Mouse (Mus musculus) layer of hippocampus, postnatal 36 days (tissue): Measurements from ENCODE around the gene Ahnak. TPM values are rescaled to one million over a fixed set of nuclear protein-coding genes. Genes with fewer than 3 reads are reported as not detected.
"Not testable (repeated sequence)": the region's sequence is repeated elsewhere in the genome, so short reads cannot be mapped to it uniquely, and the experiment has no call there.

Experiments used
- DNase-seq, 2 experiments: peaks; one replicate each; pipeline ENCODE4 v3.0.0; 2022
- total RNA-seq, 2 experiments: library from RNA; stranded (reverse); gene quantifications; 2 replicates each; pipeline ENCODE4 v1.2.3; 2021

Gene Ahnak
- total RNA-seq, 2 experiments from 2014 or later, result 14.5 to 24.0 TPM

DNA sequence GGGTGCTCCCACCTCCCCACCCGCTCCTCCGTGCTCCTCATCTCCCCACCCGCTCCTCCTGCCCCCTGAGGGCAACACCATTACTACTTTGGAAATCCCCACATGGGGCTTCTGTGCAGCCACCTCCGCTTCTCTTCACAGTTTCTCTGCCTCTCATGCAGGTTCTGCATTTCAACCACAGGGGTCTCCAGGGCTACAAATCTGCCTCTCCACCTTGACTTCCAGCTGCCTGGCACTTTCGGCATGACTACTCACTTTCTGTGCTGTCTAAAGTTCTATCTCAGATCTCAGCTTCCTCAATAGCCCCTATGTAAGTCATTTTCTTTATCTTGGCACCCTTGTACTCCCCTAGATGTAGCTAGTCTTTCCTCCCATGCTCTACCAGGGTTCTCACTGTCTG, 78.2 kb downstream of the Ahnak start:
- no peak for DNase-seq

DNA sequence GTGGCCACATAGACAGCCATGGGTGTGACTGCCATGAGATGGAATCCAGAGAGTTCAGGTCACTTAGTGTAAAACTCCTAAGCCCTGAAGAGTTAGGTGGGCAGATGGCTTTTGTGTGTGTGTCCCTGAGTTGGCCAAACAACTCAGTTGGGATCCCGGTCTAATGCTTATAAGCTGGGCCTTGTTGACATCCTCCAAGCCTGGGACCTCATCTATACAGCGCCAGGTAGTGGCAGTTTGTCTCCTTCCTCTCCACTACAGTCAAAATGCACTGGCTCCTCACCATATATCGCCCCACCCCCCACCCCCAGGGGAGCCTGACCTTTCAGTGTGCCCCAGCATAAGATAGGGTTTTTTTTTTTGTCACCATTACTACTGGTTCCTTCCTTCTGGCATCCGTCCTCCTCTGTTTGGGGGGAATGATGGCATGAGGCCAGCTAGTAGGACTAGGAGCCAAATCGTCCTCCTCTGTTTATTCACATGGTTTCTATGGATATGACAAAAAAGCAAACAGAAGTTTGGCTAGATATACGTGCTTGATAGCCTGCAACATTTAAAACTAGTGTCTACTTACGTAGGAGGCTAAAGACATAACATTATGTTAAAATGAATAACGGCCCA, 80.7 kb downstream of the Ahnak start:
- DNase-seq, result peak in 1 of 2 experiments; percentile 11

GRCm38 (mm10) chr19:9070316-9070715, 81.2 kb downstream of the Ahnak start:
- DNase-seq, result no peak

- DNase-seq, result peak; percentile 33 to 36
Observed at GRCm38 (mm10) chr19:9071456-9072156, 82.5 kb downstream of the Ahnak start.

- no peak for DNase-seq
Observed at GRCm38 (mm10) chr19:9072157-9072530, 83.1 kb downstream of the Ahnak start.

DNA sequence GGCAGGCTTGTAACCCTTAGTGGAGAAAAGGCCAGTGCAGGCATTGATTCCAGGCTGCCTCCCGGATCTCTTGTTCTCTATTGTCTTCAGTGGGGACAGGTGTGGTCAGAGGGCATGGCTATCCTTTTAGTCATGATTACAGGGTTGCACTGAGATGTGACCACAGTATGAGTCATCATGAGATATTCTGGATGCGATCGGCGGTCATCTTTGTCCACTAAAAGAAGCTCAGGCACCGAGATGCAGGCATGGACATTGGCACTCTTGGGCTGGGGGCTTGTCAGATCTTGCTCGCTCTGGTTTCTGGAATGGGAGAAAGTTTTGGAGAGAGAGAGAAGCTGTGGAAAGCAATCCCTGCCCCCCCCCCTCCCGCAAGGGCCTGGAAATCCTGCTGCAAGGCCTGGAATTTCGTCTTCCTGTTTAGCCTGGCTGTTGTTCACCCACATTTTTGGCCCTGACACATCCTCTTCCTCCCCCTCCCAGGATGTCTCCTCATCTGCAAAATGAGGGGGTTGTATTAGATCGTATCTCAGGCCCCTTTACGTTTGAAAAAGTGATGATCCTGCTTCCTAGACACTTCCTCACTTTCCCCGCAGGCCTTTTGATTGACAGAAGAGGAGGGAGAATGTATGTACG, 84.8 kb downstream of the Ahnak start:
- DNase-seq, result no peak

- no peak for DNase-seq
Observed at GRCm38 (mm10) chr19:9074424-9074823, 85.3 kb downstream of the Ahnak start.

GRCm38 (mm10) chr19:9075558-9075957, 86.5 kb downstream of the Ahnak start:
- DNase-seq, result no peak

GRCm38 (mm10) chr19:9076035-9076434, 87.0 kb downstream of the Ahnak start:
- DNase-seq, result no peak

DNA sequence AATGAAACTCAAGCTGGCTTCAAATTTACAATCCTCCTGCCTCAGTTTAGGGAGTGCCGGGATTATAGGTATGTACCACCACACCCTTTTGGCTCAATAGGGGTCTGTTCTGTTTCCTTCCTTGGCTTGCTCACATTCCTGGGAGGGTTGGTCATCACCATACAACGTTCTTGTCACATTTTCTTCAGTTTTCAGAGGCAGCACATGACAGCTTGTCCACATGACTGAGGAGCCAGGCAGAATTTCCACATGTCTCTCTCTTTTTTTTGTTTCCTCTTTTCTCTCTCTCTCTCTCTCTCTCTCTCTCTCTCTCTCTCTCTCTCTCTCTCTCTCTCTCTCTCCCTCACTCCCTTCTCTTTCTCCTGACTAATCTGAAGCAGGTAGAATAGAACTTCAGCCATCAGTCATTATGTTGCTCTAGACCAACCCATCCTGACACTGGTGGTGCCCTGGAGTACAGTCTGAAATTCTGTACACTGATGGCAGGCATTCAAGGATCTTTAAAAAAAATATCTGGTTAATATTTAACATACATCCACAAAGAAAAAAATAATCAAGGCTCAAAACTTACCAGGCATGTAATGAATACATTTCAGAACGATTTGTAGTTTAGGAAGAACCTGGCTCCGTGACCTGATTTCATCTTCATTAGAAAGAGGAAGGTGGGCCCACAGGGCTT, 88.0 kb downstream of the Ahnak start:
- no peak for DNase-seq

GRCm38 (mm10) chr19:9079916-9080315, 90.8 kb downstream of the Ahnak start:
- no peak for DNase-seq

- no peak for DNase-seq
Observed at GRCm38 (mm10) chr19:9081311-9082190, 92.5 kb downstream of the Ahnak start.

DNA sequence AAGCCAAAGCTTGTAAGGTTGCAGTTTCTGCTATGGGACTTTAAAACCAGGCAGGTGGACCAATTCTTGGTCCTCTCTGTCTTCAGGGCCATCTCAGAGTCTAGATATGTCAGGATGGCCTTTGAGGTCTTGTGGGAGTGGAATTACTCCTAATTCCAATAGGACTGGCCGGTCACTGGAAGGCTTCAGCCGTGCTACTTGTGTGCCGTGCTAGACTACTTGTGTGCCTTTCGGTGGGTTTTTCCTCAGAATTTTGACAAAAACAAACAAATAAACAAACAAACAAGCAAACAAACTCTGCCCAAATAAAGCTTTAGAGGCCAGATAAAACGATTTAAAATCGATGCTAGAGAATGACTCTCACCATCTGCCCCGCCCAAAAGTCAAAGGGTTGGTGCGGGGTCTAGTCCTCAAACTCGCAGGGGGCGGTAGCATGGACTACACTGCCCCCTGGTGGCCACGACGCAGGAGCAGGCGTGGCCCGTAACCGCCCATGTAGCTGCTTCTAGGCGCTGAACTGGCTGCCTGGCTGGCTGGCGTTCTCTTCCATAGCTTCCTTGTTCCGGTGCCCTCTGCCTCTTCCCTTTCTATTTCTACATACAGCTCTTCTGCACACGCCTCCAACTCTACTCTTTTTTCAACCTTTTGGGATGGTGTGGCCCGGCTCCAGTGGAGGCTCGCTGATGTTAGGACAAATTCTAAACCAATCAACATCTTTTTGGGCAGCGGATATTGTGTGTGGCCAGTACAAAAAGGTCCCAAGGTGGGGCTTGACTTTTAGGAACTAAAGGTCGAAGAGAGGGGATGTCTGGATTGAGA, 93.3 kb downstream of the Ahnak start:
- peak; percentile 64 to 68 for DNase-seq

- no peak for DNase-seq
Observed at GRCm38 (mm10) chr19:9083010-9083355, 93.9 kb downstream of the Ahnak start.

DNA sequence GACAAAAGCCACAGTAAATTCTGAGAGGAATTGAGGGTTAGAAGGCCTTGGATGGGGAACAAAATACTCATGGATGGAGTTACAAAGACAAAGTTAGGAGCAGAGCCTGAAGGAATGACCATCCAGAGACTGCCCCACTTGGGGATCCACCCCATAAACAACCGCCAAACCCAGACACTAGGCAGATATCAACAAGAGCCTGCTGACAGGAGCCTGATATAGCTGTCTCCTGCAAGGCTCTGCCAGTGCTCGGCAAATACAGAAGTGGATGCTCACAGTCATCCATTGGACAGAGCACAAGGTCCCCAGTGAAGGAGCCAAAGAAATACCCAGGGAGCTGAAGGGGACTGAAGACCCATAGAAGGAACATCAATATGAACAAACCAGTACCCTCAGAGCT, 94.8 kb downstream of the Ahnak start:
- not testable (repeated sequence) for DNase-seq

- no peak for DNase-seq
Observed at GRCm38 (mm10) chr19:9087821-9088220, 98.7 kb downstream of the Ahnak start, which contains the start of gene Scgb1a1. Gene Scgb1a1, minus strand, starts transcription at chr19:9087958.

DNA sequence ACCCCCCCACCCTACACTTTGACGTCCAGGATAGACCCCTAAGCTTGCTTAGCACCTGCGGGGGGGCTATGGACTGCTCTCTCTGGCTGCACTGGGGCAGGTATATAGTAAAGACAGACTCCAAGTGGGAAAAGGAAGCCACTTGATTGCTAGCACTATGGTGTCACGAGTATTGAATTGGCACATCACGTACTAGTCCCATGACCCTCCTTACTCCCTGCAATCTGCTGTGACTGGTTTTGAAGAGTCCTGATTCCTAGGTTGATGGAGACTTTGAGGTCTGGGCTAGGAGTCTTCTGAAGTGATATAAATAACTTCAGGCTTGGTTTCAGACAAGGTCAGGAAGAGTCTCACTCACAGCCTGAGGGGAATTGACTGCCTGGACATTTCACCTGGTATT, 101.1 kb downstream of the Ahnak start:
- no peak for DNase-seq

DNA sequence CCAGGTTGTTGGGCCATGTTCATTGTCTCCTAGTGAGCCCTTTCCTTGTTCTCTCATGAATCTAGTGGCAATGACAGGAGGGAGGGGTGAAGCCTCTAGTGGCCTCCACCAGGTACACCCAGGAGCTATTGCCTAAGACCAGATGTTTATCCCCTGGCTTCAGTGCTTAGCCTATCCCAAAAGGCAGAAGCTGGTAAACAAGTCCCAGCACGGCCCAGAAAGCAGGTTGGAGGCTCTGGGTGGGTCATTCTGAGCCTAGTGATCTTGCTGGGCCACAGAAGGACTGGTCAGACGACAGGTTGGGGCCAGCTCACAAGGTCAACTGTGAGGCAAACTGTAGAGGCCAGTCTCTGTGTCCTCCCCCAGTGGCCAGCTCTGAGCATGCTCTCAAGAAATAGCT, 101.6 kb downstream of the Ahnak start:
- DNase-seq, result no peak

GRCm38 (mm10) chr19:9095111-9095510, 106.0 kb downstream of the Ahnak start:
- no peak for DNase-seq

GRCm38 (mm10) chr19:9097441-9097840, 108.4 kb downstream of the Ahnak start:
- DNase-seq, result no peak

GRCm38 (mm10) chr19:9099751-9100150, 110.7 kb downstream of the Ahnak start:
- DNase-seq, result no peak
